Mouse (Mus musculus): Measurements from ENCODE around the gene Surf2.

Surf2 gene

DNA sequence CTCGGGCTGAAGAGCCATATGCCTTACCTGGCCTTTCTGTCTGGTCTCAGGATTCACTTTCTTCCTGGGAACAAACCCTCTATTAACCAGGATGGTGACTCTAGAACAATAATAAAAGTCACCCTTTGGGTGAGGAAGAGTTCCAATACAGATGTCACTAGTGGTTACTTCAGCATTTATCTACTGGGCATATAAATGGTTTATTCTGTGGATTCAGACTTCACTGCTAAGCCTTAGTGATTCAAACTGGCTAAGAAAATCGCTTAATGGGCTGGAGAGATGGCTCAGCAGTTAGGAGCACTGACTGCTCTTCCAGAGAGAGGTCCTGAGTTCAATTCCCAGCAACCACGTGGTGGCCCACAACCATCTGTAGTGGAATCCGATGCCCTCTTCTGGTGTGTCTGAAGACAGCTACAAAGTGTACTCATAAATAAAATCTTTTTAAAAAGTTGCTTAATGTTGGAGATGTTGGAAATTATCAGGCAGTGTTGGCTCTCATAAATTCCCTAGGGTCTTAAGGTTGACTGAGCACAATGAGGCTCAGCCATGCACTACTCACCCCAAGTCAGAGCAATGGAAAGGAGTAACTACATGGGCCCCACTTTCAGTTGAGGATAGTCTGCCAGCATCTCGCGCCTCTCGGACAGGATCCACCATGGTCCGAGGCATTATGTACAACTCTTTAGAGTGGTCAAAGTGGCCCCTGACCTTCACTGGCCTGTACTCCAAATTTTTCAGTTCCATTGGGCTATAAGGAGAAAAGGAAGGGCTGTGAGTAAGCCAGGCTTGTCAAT, 1.8 kb upstream of the Surf2 start:
- DNase-seq, result no peak

DNA sequence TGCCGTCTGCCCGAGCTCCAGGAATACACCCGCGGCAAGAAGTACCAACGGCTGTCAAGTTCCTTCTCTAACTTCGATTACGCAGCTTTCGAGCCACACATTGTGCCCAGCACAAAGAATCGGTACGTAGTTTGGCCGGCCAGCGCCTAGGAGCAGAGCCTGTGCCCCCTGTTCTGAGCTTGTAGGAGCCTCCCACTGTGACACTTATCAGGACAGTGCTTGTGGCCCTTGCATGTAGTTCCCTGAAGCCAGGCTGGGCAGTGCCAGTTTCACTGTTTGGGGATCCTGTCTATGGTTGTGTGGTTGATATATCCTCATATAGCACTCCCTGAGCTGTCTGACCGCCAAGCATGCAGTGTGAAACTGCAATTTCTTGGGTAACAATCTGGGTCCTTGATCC, 571 bp downstream of the Surf2 start:
- DNase-seq, result no peak

DNA sequence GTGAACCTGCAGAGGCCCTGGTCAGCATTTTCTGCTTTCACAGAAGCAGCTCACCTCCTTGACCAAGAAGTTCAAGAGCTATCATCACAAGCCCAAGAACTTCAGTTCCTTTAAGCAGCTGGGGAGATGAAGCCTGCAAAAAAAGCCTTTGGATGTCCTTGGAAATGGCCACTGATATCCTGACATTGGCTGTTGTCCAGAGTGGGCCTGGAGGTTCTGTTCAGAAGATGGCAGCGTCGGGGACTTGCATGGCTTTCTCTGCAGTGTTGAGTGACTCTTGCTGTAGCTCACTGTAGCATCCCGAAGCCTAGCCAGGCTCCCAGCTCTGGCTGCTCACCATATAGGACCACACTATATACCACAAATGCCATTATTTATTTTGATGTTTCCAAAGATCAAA, 3.5 kb downstream of the Surf2 start:
- DNase-seq, result no peak

DNA sequence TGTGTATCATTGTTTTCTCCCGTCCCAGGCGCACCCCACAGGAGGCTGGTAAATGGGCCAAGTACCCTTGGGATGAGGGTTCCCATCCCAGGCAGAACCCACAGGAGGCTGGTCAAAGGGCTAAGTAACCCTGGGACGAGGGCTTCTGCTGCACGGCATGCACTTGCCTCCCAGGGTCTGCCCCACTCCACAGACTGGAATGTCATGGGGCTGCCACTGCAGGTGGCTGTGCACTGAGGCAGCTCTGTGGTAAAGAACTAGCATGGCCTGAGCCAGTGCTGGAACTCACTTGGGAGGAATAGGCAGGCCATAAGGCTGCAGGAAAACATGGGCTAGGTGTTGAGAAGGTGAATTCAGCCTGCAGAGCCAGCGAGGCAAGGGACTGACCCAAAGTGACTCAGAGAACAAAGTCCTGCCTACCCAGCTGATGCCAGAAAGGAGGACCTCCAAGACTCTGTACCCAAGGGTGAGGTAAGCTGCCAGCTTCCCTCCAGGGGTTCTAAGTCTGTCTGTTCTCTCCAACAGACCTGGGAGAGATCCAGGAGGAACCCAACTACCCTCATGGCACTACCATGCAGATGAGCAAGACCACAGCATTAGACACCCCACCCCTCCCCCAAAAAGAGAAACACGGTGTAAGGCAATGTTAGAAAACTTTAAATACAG, 4.2 kb downstream of the Surf2 start:
- DNase-seq, result no peak

DNA sequence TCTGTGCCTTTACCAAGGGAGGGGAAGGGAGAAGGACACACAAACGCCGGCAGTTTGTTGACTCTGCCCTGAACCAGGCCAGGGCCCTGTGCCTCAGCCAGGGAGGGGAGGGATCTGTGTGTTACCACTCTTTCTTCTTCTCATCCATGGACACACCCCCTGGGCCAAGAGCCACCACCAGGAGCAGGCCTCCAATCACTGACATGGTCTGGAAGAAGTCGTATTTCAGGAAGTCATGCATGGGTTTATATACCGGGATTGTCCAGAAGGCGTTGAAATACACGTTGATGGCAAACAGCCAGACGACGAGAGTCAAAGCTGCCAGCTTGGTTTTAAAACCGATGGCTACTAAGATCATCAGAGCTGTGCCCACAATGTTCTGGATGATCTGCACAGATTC, 5.6 kb downstream of the Surf2 start:
- no peak for DNase-seq

DNA sequence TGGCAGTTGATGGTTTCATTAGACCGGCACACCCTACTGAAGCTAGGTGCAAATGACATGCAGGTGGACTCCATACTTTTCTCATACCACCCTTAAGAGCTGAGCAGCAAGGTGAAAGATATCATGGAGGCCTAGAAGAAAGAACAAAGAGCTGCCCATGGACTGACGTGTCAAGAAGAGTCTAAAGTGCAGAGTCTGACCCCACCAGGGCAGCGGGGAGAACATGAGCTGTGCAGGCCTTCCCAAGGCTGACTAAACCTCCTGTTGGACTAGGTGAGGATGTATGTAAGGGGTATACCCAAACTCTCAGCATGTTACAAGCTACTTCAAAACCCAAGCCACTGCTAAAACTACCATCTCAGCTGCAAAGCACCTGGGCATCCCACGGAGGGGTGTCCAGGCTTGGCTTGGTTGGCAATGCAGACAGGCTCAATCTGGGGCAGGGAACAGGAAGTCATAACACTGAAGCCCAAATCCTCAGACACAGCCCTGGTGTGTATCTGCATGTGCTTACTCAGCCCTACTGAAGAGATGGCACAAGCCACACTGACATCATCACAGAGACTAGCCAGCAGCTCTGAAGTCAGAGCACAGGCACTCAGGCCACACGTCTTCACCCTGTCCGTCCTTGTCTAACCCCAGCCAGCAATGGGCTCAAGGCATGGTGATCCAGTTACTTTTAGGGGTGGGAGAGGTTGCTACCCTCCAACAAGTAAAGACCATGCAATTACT, 11.7 kb downstream of the Surf2 start:
- no peak for DNase-seq

DNA sequence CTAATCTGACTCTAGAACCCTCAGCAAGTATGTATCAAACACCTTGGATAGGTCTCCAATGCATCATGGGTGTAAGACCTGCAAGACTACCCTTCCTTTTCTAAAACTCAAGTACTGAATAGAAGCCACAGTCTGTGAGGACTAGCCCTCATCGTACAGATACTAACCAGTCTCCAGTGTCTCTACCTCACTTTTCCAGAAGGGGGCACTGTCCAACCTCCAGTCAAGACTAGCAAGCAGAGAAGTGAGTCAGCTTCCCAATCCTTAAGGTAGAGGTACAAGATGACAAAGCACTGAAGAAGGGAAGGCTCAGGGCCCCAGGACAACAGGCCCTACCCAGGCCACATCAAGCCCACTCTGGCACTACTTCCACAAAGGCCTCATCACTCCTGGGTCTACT, 14.2 kb downstream of the Surf2 start:
- peak; percentile 76 for DNase-seq

DNA sequence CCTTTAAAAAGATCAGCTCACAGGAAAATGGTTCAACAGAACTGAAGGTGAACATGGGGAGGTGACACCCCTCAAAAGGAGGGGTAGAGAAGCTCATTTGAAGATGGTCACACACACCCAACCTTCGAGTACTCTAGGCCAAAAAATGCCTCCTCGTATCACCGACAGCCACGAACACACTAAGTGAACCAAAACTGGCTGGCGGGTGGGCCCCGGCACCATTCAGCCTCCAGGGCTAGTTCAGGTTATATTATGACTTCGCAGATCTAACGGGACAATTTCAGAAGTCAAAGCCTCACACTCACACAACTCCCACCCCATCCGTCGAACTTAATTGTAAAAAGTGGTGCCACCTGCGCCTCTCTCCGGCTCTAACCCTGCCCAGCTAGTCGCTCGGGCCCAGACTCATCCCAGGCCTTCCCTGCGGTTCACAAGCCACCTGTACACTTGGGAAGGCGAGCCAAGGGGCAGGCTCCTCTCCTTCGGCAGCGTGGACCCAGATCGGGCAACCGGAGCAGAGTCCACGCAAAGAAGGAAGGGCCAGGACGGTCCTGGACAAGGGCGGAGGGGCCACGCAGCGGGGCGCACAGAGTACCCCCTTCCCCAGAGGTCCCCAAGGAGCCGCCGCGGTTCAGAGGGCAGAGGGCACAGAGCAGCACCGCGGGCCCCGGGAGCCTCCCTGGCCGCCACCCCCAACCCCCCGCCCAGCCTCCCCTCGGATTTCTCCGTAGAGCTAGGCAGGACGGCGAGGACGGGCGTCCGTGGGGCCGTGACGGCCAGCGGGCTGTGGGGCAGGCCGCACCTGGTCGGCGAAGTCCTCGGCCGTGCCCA, 16.5 kb downstream of the Surf2 start:
- no peak for DNase-seq

DNA sequence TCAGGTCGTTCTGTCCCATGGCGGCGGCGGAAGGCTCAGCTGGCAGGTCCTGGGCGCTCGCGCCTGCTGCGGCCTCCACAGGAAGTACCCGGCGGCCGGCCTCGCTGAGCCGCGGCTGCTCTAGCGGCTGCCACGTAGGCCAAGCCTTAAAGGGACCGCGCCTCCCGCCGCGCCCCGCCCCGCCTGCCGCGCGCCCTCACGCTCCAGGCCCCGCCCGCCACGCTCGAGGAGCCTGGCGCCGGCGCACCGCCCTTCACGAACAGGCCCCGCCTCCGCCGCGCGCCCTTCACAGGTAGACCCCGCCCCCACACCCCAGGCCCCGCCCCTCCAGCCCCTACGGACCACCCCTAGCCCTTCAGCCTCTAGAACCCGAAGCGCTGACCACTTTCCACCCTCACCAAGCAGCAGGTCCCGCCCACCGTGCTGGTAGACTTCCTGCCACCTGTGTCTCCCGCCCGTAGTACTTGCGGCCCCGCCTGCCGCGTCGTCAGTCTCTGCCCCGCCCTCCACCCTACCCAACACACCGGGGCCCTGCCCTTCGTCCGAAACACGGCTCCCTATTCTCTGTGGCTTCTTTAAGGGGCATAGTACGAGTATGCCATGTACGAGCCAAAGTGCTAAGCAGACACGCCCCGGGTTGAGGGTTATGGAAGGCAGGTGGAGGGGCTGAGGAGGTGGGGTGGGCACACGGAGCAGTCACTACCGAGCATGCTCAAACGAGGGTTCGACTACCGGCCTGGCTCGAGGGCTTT, 17.3 kb downstream of the Surf2 start, which contains the start of the genes Surf4 and Stkld1:
Surf4 (minus strand) TSS at position 625 of the 752 bp plus-strand sequence.
Stkld1 (plus strand) TSS at position 744 of the 752 bp plus-strand sequence.
- DNase-seq, result peak; percentile 95

DNA sequence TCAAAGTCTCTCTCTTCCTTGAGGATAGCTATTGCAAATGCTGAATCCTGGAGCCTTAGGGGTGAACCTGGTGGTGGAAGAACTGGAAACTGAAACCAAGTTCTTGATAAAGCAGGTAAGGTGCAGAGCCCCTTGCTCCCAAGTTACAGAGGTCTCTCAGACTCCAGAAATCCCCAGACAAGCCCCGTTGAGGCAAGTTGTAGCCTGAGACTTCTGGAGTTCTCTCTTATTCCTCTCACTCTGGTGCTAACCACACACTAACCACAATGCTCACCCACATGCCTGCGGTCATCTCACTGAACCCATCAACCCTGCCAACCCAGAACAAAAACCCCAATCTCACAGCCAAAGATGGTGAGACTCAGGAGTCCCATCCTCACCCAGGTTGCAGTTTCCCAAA, 19.1 kb downstream of the Surf2 start:
- DNase-seq, result no peak

DNA sequence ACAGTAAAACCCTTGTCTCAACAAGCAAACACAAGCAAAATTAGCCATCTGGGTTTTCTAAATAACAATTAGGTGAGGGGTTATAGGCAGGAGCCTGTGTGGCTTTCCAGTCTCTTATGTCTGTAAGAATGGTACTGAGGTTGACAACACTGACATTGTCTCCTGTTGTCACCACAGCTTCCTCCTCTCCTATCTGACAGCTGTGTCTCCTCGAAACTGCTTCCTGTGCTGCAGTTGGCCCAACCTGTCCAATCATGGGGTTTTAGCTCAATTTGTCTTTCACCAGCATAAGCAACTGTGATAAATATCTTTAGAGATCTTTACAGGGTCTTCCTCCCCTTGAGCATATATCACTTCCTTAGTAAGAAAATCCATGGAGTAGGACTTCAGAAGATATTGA, 20.3 kb downstream of the Surf2 start:
- no peak for DNase-seq

DNA sequence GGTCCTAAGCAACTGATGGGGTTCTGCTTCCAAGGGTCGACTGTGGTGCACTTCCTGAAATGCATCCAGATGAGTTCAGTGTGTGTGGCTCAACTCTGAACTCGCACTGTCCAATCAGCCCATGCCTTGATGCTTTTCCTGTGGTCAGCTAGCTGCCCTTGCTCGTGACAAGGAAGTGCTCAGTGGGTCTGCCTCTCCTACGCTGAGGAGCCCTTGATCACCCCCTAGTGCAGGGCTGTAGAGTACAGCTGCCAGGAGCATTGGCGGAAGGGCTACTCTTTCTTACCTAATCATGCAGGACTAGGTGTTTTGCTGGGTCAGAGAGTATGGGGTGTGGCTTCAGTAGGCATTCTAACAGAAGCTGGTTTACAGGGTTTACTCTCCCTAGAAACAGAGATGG, 25.4 kb downstream of the Surf2 start:
- DNase-seq, result peak; percentile 4

DNA sequence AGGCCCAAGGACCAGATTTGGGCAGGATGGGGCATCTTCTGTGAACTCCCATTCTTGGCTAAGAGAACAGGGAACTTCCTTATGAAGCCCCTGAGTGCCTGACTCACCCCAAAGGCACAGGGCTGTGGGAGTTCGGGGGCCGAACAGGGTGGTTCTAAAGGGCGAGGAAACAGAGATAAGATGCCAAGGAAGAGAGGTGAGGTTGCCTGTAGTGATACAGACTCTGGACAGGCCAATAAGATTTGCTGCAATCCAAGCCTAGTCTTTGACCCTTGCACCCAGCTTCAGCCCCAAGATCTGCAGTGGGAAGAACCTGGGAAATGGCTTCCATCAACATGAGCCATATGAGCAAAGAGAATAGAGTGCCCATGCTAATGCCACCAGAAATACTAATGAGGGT, 27.1 kb downstream of the Surf2 start:
- DNase-seq, result no peak

DNA sequence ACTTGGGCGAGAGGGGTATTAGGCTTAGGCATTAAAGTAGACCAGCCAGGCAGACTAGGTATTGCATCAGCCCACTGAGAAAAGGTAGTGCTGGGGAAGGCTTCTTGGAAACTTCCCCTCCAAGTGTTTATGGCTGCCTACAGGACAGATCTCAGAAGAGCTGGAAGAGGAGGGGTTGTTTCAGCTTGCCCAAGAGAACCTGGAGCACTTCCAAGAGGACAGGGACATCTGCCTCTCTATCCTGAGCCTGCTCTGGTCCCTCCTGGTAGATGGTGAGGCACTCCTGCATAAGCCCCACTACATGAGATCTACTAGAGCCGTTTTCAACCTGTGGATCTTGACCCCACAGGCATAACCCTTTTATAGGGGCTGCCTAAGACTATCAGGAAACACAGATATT, 34.2 kb downstream of the Surf2 start:
- DNase-seq, result no peak

DNA sequence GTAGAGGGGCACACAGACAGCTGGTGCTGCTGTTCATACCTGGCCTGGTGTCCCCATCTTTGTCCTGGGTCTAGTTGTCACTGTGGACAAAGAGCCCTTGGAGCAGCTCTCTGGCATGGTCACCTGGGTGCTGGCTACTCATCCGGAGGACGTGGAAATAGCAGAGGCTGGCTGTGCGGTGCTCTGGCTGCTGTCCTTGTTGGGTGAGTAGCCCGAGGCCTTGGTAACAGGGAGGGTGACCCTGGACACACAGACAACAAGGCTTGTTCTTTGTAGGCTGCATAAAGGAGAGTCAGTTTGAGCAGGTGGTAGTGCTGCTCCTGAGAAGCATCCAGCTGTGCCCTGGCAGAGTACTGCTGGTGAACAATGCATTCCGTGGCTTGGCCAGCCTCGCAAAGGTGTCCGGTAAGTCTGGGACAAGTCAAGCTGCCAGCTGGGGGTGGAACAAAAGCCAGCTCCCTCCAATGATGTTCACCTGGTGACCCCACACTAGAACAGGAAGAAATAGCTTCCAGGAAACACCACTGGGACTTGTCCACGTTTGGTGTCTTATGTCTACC, 35.3 kb downstream of the Surf2 start:
- no peak for DNase-seq

DNA sequence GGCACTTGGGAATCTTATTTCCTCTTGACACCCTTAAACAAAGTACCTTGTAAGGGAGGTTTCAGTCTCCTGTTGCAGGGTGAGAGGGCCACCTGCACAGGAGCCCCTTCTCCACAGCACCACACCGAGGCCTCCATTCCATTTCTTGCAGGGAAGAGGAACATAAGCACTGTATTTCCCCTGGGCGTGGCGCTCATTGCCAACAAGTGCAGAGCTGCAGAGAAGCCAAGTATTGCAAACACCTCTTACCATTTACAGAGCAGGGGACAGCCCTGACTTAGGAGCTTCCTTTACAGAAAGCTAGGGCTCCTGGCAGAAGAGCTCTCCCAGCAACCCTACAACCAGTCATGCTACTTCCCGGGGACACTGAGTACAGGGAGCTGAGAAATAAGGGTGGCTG, 36.0 kb downstream of the Surf2 start:
- no peak for DNase-seq

DNA sequence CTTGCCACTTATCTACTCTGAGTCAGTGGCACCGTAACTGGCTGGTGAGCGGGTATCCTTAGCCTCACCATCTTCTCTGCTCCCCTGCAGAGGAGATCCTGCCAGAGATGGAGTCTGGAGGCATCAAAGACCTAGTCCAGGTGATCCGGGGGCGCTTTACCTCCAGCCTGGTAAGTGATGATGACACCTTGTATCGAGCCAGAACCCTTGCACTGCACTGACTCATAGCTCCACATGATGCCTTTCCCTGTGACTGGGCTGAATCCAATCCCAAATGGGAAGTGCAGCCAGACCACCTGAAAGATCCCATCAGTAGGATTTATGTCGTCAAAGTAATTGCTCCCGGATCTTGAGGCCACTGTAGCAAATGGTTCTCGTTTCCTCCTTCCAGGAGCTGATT, 36.7 kb downstream of the Surf2 start:
- DNase-seq, result no peak

DNA sequence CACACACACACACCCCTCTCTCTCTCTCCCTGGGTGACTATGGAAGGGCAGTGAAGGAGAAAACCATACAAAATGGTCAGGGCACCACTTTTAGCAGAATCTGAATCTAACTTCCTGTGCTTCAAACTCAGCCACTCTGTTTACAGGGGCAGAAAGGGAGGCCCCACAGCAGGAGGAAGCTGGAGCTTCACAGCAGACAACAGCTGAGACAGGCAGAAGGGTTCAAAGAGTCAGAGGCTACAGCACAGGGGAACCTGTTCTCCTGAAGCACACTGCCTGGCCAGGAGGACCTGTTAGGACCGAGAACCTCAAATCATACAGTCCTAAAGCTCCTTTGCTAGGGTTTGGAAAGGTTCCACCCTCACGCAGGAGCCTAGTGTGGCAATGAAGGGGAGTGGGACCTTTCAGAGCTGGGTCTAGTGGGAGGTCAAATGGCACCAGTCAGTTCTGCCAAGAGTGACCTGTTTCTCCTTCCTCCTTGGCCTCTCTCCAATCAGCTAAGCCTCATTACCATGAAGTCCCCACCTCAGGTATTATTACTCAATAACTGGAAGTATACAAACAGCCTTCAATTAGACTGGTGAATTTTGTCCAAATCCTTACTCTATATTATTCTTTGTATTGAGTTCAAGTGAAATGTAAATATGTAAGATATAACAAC, 38.7 kb downstream of the Surf2 start:
- no peak for DNase-seq

DNA sequence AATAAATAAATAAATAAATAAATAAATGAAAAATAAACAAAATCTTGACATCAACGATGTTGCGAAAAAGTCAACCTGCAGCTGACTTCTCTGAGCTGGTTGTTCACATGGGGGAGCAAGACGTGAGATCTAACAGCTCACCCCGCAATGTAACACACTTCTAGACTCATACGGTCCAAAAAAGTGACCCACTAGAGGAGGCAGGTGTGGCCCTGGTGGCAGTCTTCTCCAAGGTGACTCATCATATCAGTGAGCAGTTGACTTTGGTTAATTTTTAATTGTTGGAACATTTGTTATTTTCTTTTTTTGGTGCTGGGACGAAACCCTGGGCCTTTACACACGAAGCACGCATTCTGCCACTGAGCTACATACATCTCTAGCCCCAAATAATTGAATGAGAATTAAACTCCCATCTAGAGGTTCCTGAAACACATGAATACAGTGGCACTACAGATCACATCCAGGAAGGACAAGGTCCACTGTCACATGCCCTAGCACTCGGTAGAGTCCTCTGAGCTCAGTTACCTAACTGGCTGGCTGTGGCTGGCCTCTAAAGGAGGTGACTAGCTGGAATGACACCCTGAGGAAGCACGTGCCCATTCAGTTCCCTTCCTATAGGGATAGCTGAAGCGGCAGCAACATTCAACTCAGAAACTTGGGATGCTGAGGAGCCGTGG, 40.8 kb downstream of the Surf2 start:
- DNase-seq, result no peak

DNA sequence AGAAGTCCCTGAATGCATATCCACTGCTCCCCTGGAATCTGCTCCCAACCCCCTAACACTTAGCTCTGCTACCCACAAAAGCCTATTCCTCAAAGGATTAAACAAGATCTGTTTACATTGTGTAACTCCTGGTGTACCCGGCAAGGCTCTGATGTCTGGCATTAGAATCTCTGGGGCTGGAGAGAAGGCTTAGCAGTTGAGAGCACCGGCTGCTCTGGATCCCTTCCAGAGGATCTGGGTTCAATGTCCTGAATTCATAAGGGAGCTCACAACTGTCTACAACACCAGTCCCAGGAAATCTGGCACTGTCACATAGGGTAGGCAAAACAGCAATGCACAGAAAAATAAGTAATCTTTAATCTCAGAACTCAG, 41.3 kb downstream of the Surf2 start:
- no peak for DNase-seq

DNA sequence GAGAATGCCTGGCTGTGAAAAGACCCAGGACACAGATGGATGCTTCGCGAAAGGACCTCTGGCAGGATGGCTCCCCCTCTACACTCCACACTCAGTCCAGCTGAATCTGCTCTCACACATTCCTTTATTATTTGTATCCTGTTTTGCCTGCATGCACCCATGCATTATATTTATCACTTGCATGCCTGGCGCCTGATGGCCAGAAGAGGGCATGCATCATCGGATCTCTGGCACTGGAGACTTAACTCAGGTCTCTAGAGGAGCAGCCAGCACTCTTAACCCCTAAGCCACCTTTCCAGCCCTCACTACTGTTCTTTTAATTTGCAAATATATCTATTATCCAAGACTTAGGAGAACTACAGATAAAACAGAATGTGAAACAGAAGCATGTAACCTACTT, 44.6 kb downstream of the Surf2 start:
- DNase-seq, result peak; percentile 22

All from retina, postnatal 1 day (tissue).